Mouse (Mus musculus) hindbrain, embryonic 16.5 days (tissue): ENCODE results near the gene Miox. TPM values are rescaled to one million over a fixed set of nuclear protein-coding genes. Genes with fewer than 3 reads are reported as not detected.

Source experiments
- ATAC-seq: fragments of 200-750 bp; cut with Nextera tagmentation; 2 replicates; pipeline ENCODE4 v1.8.0; 2017; ENCODE audit warnings: moderate TSS enrichment, moderate library complexity
- H3K27ac ChIP-seq: fragments of 300-500 bp; sonication (generic); 2 replicates; pipeline ENCODE4 v1.5.1; 2014; ENCODE audit warnings: low read depth, mild to moderate bottlenecking, control low read depth, low read length, moderate library complexity
- H3K27me3 ChIP-seq: fragments of 300-500 bp; sonication (generic); replicated peaks from 2 replicates; pipeline ENCODE4 v1.6.1; 2014; ENCODE audit warnings: low read length; ENCODE audit not compliant: control insufficient read depth, insufficient read depth
- H3K36me3 ChIP-seq: fragments of 300-500 bp; sonication (generic); 2 replicates; pipeline ENCODE4 v1.6.1; 2014; ENCODE audit warnings: mild to moderate bottlenecking, low read length, moderate library complexity, mixed read lengths; ENCODE audit not compliant: control insufficient read depth, insufficient read depth
- H3K4me1 ChIP-seq: fragments of 300-500 bp; sonication (generic); 2 replicates; pipeline ENCODE4 v1.6.1; 2014; ENCODE audit warnings: low read depth, low read length; ENCODE audit not compliant: control insufficient read depth, insufficient read depth
- H3K4me2 ChIP-seq: fragments of 300-500 bp; sonication (generic); 2 replicates; pipeline ENCODE4 v1.6.1; 2014; ENCODE audit warnings: mild to moderate bottlenecking, low read length, control low read depth, moderate library complexity
- H3K4me3 ChIP-seq: fragments of 300-500 bp; sonication (generic); 2 replicates; pipeline ENCODE4 v1.5.1; 2014; ENCODE audit warnings: mild to moderate bottlenecking, low read length, control low read depth, moderate library complexity
- H3K9ac ChIP-seq: fragments of 300-500 bp; sonication (generic); 2 replicates; pipeline ENCODE4 v1.6.1; 2014; ENCODE audit warnings: low read depth, mild to moderate bottlenecking, control low read depth, low read length, moderate library complexity
- H3K9me3 ChIP-seq: fragments of 300-500 bp; sonication (generic); 2 replicates; pipeline ENCODE4 v1.6.1; 2014; ENCODE audit warnings: mild to moderate bottlenecking, low read length, moderate library complexity; ENCODE audit not compliant: control insufficient read depth
- WGBS: fragments of 180-500 bp; shearing (Covaris S2); extraction: QIAGEN DNeasy Blood & Tissue Kit; methylation state at CpG from one replicate; pipeline ENCODE4 v1.1.7; 2014; 5-methylcytosine and 5-hydroxymethylcytosine counted together
- polyA plus RNA-seq: library from polyadenylated mRNA; unstranded; fragments of >200 nt; fragmentation: Nextera tagmentation; extraction: Ambion mirVana; gene quantifications from 2 replicates; pipeline ENCODE4 v1.2.1, GENCODE M21; 2015

Gene Miox
- polyA plus RNA-seq, 1 experiment from 2014 or later, result not detected

- ATAC-seq, result no peak
- no peak overlapping the region for H3K4me3 ChIP-seq
- H3K4me2 ChIP-seq, result no peak overlapping the region
- 95% methylated on average over 8 of the region's 8 CpGs for WGBS
- no peaks in the 10 kb centered on the region for H3K4me1 ChIP-seq
- H3K27me3 ChIP-seq, result no peaks in the 10 kb centered on the region
- no peak overlapping the region for H3K9ac ChIP-seq
- peaks cover 62% of the 10 kb centered on the region for H3K36me3 ChIP-seq
- no peak overlapping the region for H3K27ac ChIP-seq
- no peaks in the 10 kb centered on the region for H3K9me3 ChIP-seq
These were observed 38.5 kb upstream of the Miox start for GRCm38 (mm10) chr15:89295580-89296165.

DNA sequence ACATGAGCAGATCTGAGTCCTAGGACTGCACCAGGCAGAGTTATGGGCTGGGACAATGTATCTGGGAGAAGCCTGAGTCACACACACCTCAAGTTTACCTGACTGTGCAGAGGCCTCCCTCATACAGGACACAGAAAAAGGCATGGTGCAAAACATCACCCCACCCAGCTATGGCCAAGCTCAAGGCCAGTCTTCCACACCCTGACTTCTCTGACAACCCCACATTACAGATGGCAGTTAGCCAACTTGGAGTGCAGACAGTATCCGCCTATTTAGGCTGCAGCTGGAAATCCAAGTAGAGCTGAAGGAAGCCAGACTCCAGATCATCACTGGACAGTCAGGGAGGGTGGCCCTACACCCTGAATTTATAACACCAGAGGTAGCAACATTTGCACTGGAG is 37.7 kb upstream of the Miox start:
- WGBS, result 59% methylated on average over 1 of the region's 1 CpGs
- Histone ChIP-seq H3K4me1 (no peaks in the 10 kb centered on the region), H3K4me3 (no peak overlapping the region), H3K9ac (no peak overlapping the region), H3K4me2 (no peak overlapping the region), H3K27me3 (no peaks in the 10 kb centered on the region), H3K36me3 (peaks cover 66% of the 10 kb centered on the region), H3K9me3 (no peaks in the 10 kb centered on the region), H3K27ac (no peak overlapping the region)
- ATAC-seq, result no peak

DNA sequence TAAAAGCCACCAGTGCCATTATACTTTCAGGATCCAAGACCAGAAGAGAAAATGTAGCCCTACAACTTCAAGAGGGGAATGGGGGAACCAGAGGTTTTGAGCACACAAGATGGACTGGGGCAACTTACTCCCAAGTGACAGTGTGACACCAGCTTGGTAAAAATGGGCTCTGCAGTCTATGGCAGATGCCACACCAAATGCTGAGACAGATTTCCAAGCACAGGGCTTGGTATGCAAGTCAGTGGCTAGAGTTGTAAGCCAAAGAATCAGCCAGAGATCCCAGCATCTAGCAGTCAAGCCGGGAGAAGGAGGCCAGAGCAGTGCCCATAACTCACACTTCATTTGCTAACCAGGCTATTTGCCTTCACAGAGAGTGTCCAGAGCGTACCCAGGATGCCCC is 36.5 kb upstream of the Miox start:
- no peak for ATAC-seq
- H3K9ac ChIP-seq, result no peak overlapping the region
- H3K36me3 ChIP-seq, result peaks cover 70% of the 10 kb centered on the region
- no peaks in the 10 kb centered on the region for H3K27me3 ChIP-seq
- H3K4me3 ChIP-seq, result no peak overlapping the region
- WGBS, result 80% methylated on average over 2 of the region's 2 CpGs
- H3K4me1 ChIP-seq, result no peaks in the 10 kb centered on the region
- H3K27ac ChIP-seq, result no peak overlapping the region
- no peaks in the 10 kb centered on the region for H3K9me3 ChIP-seq
- no peak overlapping the region for H3K4me2 ChIP-seq

DNA sequence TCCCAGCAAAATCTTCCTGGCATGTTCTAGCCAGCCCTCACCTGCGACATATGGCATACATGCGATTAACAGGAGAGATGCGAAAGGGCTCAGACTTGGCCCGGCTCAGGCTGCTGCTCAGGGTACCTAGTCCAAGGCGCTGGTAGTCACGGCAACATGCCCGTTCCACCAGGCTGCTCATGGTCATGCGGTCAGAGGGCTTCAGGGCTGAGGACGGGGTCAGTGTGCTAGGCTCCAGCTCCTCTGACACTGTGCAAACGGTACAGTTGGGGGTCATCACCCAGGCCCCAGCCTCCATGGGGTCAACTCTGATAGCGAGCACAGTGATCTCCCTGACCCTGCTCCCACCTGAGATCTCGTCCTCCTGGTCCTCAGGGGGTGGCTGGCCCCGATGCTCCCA is 34.0 kb upstream of the Miox start:
- H3K9ac ChIP-seq, result no peak overlapping the region
- ATAC-seq, result no peak
- no peaks in the 10 kb centered on the region for H3K9me3 ChIP-seq
- H3K27ac ChIP-seq, result no peak overlapping the region
- H3K4me2 ChIP-seq, result no peak overlapping the region
- no peak overlapping the region for H3K4me3 ChIP-seq
- peaks cover 63% of the 10 kb centered on the region for H3K36me3 ChIP-seq
- no peaks in the 10 kb centered on the region for H3K4me1 ChIP-seq
- 85% methylated on average over 13 of the region's 13 CpGs for WGBS
- no peaks in the 10 kb centered on the region for H3K27me3 ChIP-seq

DNA sequence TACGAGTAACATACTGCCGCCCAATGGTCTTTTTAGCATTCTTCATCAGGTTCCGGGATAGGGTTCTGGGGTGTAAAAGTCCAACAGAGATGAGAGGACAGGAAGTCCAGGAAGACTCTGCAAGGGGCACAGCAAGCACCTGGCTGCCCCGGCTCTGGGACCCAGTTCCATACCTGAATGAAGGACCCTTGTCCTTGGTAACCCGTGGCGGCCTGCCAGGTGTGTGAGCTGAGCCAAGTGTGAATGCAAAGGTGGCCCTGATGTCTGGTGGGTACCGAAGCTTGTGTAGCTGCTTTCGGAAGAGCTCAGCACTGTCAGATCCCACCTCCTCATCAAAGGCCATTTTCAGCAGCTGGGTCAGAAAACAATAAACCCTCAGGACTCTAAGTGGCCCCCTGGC is 33.6 kb upstream of the Miox start:
- Histone ChIP-seq H3K36me3 (peaks cover 62% of the 10 kb centered on the region), H3K4me1 (no peaks in the 10 kb centered on the region), H3K9ac (no peak overlapping the region), H3K4me3 (no peak overlapping the region), H3K4me2 (no peak overlapping the region), H3K27ac (no peak overlapping the region), H3K27me3 (no peaks in the 10 kb centered on the region), H3K9me3 (no peaks in the 10 kb centered on the region)
- over 99% methylated on average over 8 of the region's 8 CpGs for WGBS
- no peak for ATAC-seq

DNA sequence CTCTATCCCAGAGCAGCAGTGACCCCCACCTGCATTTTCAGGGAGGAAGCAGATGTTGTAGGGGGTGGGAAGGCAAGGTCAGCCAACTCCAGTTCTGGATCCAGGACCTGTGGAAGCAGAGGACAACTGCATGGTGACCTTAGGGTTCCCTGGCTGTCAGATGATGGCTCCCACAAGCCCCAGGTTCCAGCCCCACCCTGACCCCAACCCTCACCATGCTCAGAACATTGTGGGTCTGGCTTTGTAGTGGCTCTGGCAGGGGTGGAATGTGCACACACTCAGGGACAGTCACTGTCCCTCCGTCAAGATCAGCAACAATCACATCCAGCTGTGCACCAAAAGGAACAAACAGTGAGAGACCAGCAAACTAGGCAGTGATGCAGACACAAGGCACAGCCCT is 28.2 kb upstream of the Miox start:
- H3K27ac ChIP-seq, result no peak overlapping the region
- 47% methylated on average over 1 of the region's 1 CpGs for WGBS
- peaks cover 34% of the 10 kb centered on the region for H3K36me3 ChIP-seq
- H3K4me2 ChIP-seq, result no peak overlapping the region
- peaks cover 4% of the 10 kb centered on the region for H3K4me1 ChIP-seq
- H3K4me3 ChIP-seq, result no peak overlapping the region
- H3K9me3 ChIP-seq, result no peaks in the 10 kb centered on the region
- H3K27me3 ChIP-seq, result no peaks in the 10 kb centered on the region
- H3K9ac ChIP-seq, result no peak overlapping the region
- no peak for ATAC-seq

DNA sequence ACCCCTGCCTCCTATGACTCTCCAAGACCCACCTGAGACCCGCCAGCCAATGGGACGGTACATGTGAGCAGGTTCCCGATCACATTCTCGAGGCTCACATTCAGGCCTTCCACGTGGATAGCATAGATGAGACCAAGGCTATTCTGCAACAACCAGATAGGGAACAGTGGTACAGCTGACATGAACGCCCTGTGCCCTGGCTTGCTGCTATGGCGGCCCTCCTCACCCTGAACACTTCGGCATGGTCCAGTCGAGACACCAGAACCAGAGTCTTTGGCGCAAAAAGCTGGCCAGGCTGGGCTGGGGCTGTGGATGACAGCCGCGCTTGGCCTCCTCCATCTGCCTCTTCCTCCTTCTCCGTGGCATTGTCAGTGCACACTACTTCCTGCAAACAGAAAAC is 26.7 kb upstream of the Miox start:
- H3K4me2 ChIP-seq, result no peak overlapping the region
- 90% methylated on average over 13 of the region's 13 CpGs for WGBS
- no peak overlapping the region for H3K9ac ChIP-seq
- no peaks in the 10 kb centered on the region for H3K9me3 ChIP-seq
- no peak overlapping the region for H3K4me3 ChIP-seq
- H3K27me3 ChIP-seq, result no peaks in the 10 kb centered on the region
- peaks cover 19% of the 10 kb centered on the region for H3K36me3 ChIP-seq
- no peak for ATAC-seq
- peaks cover 9% of the 10 kb centered on the region for H3K4me1 ChIP-seq
- H3K27ac ChIP-seq, result no peak overlapping the region

DNA sequence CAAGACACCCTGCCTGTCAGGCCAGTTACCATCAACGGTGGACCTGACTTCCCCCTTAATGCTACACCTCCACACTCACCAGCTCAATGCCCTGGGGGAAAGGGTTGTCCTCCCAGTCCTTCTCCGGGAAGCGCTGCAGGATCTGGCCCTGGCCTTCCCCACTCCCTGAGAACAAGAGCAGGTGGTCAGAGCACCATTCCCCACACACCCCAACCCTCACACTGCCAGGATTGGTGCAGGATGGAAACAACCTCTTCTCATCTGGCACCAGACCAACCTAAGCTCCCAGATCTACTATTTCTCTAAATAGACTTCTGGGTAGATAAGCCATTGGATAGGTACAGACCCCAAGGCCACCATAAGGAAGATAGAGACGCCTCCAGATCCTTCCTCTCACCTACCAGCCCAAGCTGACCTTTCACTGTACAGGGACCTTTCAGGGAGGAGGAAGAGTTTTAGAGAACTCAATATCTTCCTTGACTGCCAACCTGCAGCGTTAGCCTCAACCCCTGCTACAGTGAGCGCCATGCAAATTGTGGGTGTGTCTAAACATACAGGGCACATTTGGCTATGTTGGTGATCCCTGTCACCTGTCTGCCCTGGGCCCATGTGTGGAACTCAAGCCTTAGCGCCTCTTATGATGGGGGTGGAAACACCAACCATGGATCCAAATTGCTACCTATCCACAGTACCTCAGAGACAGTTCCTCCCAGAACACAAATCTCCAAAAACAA is 25.6 kb upstream of the Miox start:
- H3K27ac ChIP-seq, result no peak overlapping the region
- H3K36me3 ChIP-seq, result peaks cover 9% of the 10 kb centered on the region; the same call in 1 of the 2 replicates
- no peak overlapping the region for H3K4me2 ChIP-seq
- 89% methylated on average over 7 of the region's 7 CpGs for WGBS
- no peaks in the 10 kb centered on the region for H3K27me3 ChIP-seq
- H3K4me1 ChIP-seq, result peaks cover 20% of the 10 kb centered on the region
- ATAC-seq, result no peak
- H3K9ac ChIP-seq, result no peak overlapping the region
- H3K4me3 ChIP-seq, result no peak overlapping the region
- H3K9me3 ChIP-seq, result no peaks in the 10 kb centered on the region

DNA sequence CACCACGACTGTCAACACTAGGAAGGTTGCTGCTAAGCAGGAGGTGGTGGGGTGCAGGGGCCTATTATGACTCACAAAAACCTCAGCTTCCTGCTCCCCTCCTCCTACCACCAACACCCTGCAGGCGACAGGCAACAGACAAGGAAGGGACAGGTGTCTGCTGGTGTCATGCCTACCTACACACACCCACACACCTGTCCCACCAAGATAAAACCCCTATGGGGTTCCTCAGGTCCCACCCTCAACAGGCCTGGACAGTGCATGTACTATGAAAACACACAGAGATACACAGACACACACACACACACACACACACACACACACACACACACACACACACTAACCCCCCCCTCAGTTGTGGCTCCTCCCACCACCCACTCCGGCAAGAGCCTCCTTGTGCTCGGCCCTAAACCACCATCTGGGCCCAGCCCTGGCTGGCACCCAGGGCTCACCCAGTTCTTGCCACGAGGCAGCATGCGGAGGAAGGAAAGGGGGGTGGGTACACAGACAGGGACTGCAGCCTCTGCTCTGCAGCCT is 24.2 kb upstream of the Miox start:
- no peak overlapping the region for H3K4me2 ChIP-seq
- peaks cover 28% of the 10 kb centered on the region for H3K4me1 ChIP-seq
- no peak overlapping the region for H3K9ac ChIP-seq
- H3K4me3 ChIP-seq, result no peak overlapping the region
- H3K27me3 ChIP-seq, result no peaks in the 10 kb centered on the region
- H3K36me3 ChIP-seq, result peaks cover 3% of the 10 kb centered on the region; the same call in 1 of the 2 replicates
- no peak for ATAC-seq
- no peaks in the 10 kb centered on the region for H3K9me3 ChIP-seq
- no peak overlapping the region for H3K27ac ChIP-seq
- WGBS, result 53% methylated on average over 6 of the region's 6 CpGs
